Mouse (Mus musculus) liver, embryonic 14.5 days (tissue): ENCODE data around the gene P3h3. TPM values are rescaled to one million over a fixed set of nuclear protein-coding genes. Genes with fewer than 3 reads are reported as not detected.

ENCODE experiments used
- ATAC-seq: fragments of 200-750 bp; cut with Nextera tagmentation; 2 replicates; pipeline ENCODE4 v1.8.0; 2017; ENCODE audit warnings: moderate number of reproducible peaks, mild to moderate bottlenecking, moderate library complexity; ENCODE audit not compliant: insufficient read depth
- DNase-seq, 3 experiments: peaks; one replicate each; pipeline ENCODE4 v3.0.0-alpha.2; 2012 to 2013; ENCODE audit warnings: low read depth in 3 of 3, low spot score in 3 of 3
- H3K27ac ChIP-seq: fragments of 300-500 bp; sonication (generic); 2 replicates; pipeline ENCODE4 v1.5.1; 2014; ENCODE audit warnings: moderate library complexity, mild to moderate bottlenecking, control low read depth, inconsistent platforms
- H3K27me3 ChIP-seq: fragments of 300-500 bp; sonication (generic); 2 replicates; pipeline ENCODE4 v1.6.1; 2014; ENCODE audit warnings: mild to moderate bottlenecking, low read length, moderate library complexity; ENCODE audit not compliant: control insufficient read depth, insufficient read depth
- H3K36me3 ChIP-seq: fragments of 300-500 bp; sonication (generic); replicated peaks from 2 replicates; pipeline ENCODE4 v1.6.1; 2014; ENCODE audit warnings: low read depth; ENCODE audit not compliant: control insufficient read depth, insufficient read depth
- H3K4me1 ChIP-seq, 2 experiments: fragments of 200-500 bp in 1 of 2; fragments of 300-500 bp in 1 of 2; sonication (generic) in 1 of 2; replicated peaks; 2 replicates each; pipeline ENCODE4 v1.6.1; 2012 to 2014; ENCODE audit warnings: antibody characterized with exemption in 1 of 2, inconsistent platforms in 1 of 2, low read length in 1 of 2; ENCODE audit not compliant: control insufficient read depth in 2 of 2, insufficient read depth in 2 of 2
- H3K4me2 ChIP-seq: fragments of 300-500 bp; sonication (generic); 2 replicates; pipeline ENCODE4 v1.6.1; 2014; ENCODE audit warnings: low read depth, mild to moderate bottlenecking, control low read depth, moderate library complexity
- H3K4me3 ChIP-seq, 2 experiments: fragments of 200-500 bp in 1 of 2; fragments of 300-500 bp in 1 of 2; sonication (generic) in 1 of 2; 2 replicates each; pipeline ENCODE4 v1.5.1; 2012 to 2014; ENCODE audit warnings: low read depth in 2 of 2, low read length in 2 of 2, mild to moderate bottlenecking in 2 of 2, control low read depth in 1 of 2, inconsistent platforms in 1 of 2, moderate library complexity in 1 of 2; ENCODE audit not compliant: insufficient read depth in 1 of 2
- H3K9ac ChIP-seq: fragments of 300-500 bp; sonication (generic); replicated peaks from 2 replicates; pipeline ENCODE4 v1.6.1; 2014; ENCODE audit warnings: mild to moderate bottlenecking, control low read depth, moderate library complexity
- H3K9me3 ChIP-seq: fragments of 300-500 bp; sonication (generic); 2 replicates; pipeline ENCODE4 v1.6.1; 2016; ENCODE audit warnings: low read length, mixed read lengths; ENCODE audit not compliant: control insufficient read depth
- CTCF ChIP-seq: IDR thresholded peaks from 2 replicates; pipeline ENCODE4 v1.5.1; 2016; ENCODE audit warnings: antibody characterized with exemption, low read depth, control low read depth
- EP300 ChIP-seq: IDR thresholded peaks from 2 replicates; pipeline ENCODE4 v1.6.1; 2016; ENCODE audit warnings: antibody characterized with exemption, low read depth
- WGBS: fragments of 180-500 bp; shearing (Covaris S2); extraction: QIAGEN DNeasy Blood & Tissue Kit; methylation state at CpG from one replicate; pipeline ENCODE4 v1.1.7; 2014; ENCODE audit not compliant: insufficient replicate concordance; 5-methylcytosine and 5-hydroxymethylcytosine counted together
- polyA plus RNA-seq, 2 experiments: library from polyadenylated mRNA; depleted of rRNA in 1 of 2; stranded (reverse) in 1 of 2; unstranded in 1 of 2; fragments of >200 nt; fragmentation: Nextera tagmentation in 1 of 2; extraction: Ambion mirVana in 1 of 2; gene quantifications; 2 replicates each; pipeline versions ENCODE4 v1.2.1 to v1.2.3; 2012 to 2014

Gene P3h3
- polyA plus RNA-seq, 2 experiments = 0.83 to 3.5 TPM

GRCm38 (mm10) chr6:124809052-124809774 lies 48.3 kb downstream of the P3h3 start:
- peak overlapping the region; percentile 86 for H3K27ac ChIP-seq
- TF ChIP-seq EP300 (no peak), CTCF (peak; percentile 95)
- H3K4me1 ChIP-seq = peaks cover 34 to 39% of the 10 kb centered on the region in 2 experiments
- no peaks in the 10 kb centered on the region for H3K9me3 ChIP-seq
- under 1% methylated on average over 35 of the region's 35 CpGs for WGBS
- peaks cover 22% of the 10 kb centered on the region for H3K36me3 ChIP-seq
- DNase-seq (peak; percentile 61 to 71 (median 66)), ATAC-seq (peak; percentile 35)
- peak overlapping the region; percentile 77 for H3K9ac ChIP-seq
- H3K4me2 ChIP-seq = peak overlapping the region; percentile 87
- peak overlapping the region; percentile 75 to 79 for H3K4me3 ChIP-seq
- no peaks in the 10 kb centered on the region for H3K27me3 ChIP-seq

DNA sequence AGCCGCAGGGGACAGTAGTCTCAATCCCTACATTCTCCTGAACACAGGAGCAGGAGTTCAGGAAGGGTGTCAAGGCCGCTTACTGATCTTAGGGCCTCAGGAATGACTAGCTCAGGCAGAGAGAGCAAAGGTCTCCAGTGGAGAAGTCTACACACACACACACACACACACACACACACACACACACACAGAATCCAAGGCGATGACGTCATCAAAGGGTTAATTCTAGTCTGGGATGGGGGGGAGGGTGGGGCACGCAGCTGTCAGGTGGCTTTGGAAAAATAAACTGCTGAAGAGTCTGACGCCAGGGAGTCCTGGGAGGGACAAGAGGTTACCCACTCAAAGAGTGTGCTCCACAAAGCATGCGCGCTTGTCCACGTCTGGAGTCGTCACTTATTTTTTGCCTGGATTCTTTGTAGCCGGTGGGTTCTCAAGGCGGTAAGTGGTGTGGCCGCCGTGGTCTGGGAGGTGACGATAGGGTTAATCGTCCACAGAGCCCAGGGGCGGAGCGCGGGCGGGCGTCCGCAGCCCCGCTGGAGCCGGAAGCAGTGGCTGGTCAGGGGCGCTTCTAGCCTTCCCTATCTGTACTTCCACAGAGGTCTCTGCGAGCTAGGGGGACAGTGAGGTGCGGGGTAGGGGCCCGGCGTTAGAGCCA lies 49.1 kb downstream of the P3h3 start, which contains the start of gene Spsb2:
TSS of gene Spsb2 (plus strand) at position 304 of the 655 bp plus-strand sequence.
- no peaks in the 10 kb centered on the region for H3K27me3 ChIP-seq
- H3K9me3 ChIP-seq = no peaks in the 10 kb centered on the region
- 4% methylated on average over 29 of the region's 29 CpGs for WGBS
- H3K36me3 ChIP-seq = peaks cover 22% of the 10 kb centered on the region
- peak within 1 kb of the TSS; percentile 87 for H3K4me2 ChIP-seq
- H3K9ac ChIP-seq = peak within 1 kb of the TSS; percentile 77
- H3K4me1 ChIP-seq = peaks cover 32 to 39% of the 10 kb centered on the region in 2 experiments
- DNase-seq (peak in 1 of 3 experiments; percentile 45), ATAC-seq (peak; percentile 49)
- H3K27ac ChIP-seq = peak within 1 kb of the TSS; percentile 86
- peak within 1 kb of the TSS; percentile 75 to 79 for H3K4me3 ChIP-seq
- TF ChIP-seq EP300 (no peak), CTCF (no peak)

DNA sequence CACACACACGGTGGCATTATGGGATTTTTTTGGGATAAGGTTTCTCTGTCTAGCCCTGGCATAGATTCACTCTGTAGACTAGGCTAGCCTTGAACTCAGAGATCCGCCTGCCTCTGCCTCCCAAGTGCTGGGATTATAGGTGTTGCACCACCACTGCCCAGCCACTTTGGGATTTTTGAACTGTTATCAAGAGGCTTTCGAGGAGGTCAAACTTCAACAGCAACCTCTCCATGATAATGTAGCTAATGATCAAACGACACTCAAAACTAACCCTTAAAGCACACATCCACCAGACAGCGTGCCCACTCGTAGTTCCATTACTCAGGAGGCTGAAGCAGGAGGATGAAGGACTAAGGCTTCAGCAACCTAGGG lies 49.6 kb downstream of the P3h3 start:
- H3K27ac ChIP-seq = peak overlapping the region; percentile 86
- no peaks in the 10 kb centered on the region for H3K27me3 ChIP-seq
- peak overlapping the region; percentile 87 for H3K4me2 ChIP-seq
- no peaks in the 10 kb centered on the region for H3K9me3 ChIP-seq
- ATAC-seq = no peak
- TF ChIP-seq EP300 (no peak), CTCF (no peak)
- peaks cover 22% of the 10 kb centered on the region for H3K36me3 ChIP-seq
- peaks cover 32 to 39% of the 10 kb centered on the region in 2 experiments for H3K4me1 ChIP-seq
- H3K9ac ChIP-seq = peak overlapping the region; percentile 77
- DNase-seq = no peak
- H3K4me3 ChIP-seq = peak overlapping the region; percentile 75 to 79
- 62% methylated on average over 6 of the region's 6 CpGs for WGBS

- Histone ChIP-seq H3K4me3 (no peak overlapping the region), H3K36me3 (peaks cover 18% of the 10 kb centered on the region), H3K9me3 (no peaks in the 10 kb centered on the region), H3K4me2 (no peak overlapping the region), H3K27ac (no peak overlapping the region), H3K27me3 (no peaks in the 10 kb centered on the region), H3K9ac (no peak overlapping the region), H3K4me1 (peaks cover 26 to 37% of the 10 kb centered on the region in 2 experiments)
- TF ChIP-seq CTCF (no peak), EP300 (no peak)
- ATAC-seq (no peak), DNase-seq (no peak)
- 67% methylated on average over 4 of the region's 4 CpGs for WGBS
Observed at GRCm38 (mm10) chr6:124807366-124807765, 50.2 kb downstream of the P3h3 start.
